Mouse (Mus musculus) T-helper 17 cell (primary cell): ENCODE results near the gene Sdhc.

Source experiments
- in situ Hi-C, 2 experiments: fragments of 300-600 bp; cut with MboI, MseI; formaldehyde crosslinking; loops; 1 replicate in 1 of 2; 2 replicates in 1 of 2; pipeline ENCODE4 v1.15.1; 2025; ENCODE audit warnings: high pct_unique_total_duplicates in 2 of 2

Gene Sdhc

DNA sequence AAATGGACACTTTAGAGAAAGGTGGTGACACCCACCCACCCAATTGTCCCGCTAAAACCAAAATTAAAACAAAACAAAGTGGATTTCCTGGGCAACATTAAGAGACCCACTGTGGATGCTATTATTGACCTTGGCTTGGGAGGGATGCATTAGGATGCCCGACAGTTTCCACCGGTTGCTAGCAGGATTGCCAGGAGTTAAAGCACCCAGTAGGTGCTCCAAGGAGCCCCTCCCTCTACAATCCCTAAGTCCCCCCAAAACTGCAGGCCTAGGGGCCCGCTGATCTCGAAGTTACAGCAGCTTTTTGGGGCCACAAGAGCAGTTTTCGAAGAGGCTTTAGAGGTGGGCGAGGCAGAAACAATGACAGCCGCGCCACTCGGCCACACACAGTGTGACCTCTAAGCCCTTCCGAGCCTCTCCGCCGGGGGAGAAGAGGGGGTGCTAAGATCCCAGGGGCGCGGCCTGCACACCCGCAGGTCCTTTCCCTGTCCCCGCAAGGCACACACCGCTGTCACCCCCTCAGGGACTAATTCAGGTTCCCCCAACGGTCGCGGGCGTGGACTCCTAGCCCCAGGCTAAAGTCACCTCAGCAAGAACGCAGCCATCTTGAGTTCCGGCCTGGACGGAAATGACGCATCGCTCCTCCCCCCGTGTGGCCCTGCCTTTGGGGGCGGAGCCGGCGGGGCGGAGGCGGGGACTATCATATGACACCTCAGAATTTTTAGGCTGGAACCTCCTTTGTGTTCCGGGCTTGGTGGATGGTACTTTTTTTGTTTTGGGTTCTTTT, at the start of gene Sdhc, which contains the start of gene Mpz:
TSS of gene Sdhc (minus strand) at position 630 of the 787 bp plus-strand sequence.
TSS of gene Mpz (plus strand) at position 738 of the 787 bp plus-strand sequence.
- in situ Hi-C loops = no loop called here

DNA sequence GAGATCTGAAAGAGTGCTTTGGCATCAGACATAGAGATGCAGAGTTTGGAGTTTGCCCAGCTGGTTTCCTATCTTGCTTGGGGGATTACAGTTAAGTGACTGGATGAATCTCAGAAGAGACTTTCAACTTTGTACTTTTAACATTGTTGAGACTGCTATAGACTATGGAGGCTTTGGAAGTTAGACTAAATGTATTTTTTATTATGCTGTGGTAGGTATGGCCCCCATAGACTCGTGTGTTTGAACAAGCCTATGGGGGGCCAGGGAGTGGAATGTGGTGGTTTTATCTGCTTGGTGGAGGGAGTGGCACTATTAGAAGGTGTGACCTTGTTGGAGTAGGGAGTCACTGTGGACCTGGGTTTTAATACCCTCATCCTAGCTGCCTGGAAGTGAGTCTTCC, 49.1 kb upstream of the Sdhc start:
- in situ Hi-C loops = no loop called here

GRCm38 (mm10) chr1:171195887-171196397, 45.5 kb upstream of the Sdhc start, which contains the start of gene Pcp4l1:
Gene Pcp4l1, minus strand, starts transcription at chr1:171196268.
- in situ Hi-C loops = no loop called here

- in situ Hi-C loops = no loop called here
Observed at GRCm38 (mm10) chr1:171195046-171195822, 44.8 kb upstream of the Sdhc start.

DNA sequence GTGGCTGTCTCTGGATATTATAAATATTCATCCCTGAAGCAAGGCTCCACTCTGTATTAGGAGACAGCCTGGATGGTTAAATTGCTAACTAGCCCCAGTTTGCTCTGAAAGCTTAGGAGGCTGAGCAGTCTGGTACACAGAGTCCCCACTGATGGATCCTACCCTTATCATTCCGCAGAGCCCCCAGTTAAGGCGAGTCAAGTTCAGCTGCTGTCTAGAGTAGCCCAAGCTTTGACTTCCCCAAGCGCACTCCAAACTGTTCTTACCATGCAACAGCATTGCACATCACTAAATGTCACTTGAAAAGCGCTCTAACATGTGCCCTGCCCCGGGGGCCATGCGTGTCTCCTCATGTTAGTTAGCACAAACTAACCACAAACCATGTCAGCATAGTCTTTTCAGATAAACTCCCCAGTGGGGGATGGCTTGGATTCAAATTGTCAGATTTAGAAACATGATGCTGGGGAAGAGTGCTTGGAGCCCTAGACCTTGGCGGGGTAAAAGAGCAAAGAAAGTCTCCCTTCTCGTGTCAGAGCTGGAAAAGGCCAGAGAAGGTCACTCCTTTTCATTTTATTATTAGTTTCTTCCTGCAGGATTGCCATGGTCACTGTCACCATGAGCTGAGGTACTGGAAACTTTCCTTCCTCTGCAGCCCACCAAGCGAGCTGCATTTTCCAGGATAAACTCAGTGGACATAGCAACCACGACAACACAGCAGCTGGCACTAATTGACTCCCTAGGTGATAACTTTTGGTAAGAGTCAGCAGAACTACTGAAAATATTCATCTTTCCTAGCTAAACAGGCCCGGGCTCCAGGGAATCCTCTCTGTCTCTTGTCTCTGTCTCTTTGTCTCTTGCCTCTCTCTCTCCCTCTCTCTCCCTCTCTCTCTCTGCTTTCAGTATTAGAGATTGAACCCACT, 43.8 kb upstream of the Sdhc start:
- in situ Hi-C loops = no loop called here

- in situ Hi-C loops = no loop called here
Observed at GRCm38 (mm10) chr1:171193093-171193840, 42.9 kb upstream of the Sdhc start.

GRCm38 (mm10) chr1:171192283-171192682, 41.9 kb upstream of the Sdhc start:
- in situ Hi-C loops = no loop called here

DNA sequence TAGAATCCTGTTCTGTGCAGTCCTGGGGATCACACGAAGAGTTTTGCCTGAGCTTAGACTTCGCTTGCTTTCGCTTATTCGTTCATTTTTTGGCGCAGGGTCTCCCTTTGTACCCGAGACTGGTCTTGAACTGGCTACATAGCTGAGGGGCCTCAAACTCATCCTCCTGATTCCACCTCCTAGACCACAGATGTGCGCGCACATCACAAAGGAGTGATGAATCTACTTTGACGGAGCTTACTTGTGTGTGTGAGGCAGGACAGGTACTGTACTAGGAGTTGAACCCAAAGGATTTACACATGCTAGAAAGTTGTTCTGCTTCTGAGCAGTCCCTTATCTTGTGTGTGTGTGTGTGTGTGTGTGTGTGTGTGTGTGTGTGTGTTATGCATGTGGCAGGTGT, 40.4 kb upstream of the Sdhc start:
- in situ Hi-C loops = no loop called here

DNA sequence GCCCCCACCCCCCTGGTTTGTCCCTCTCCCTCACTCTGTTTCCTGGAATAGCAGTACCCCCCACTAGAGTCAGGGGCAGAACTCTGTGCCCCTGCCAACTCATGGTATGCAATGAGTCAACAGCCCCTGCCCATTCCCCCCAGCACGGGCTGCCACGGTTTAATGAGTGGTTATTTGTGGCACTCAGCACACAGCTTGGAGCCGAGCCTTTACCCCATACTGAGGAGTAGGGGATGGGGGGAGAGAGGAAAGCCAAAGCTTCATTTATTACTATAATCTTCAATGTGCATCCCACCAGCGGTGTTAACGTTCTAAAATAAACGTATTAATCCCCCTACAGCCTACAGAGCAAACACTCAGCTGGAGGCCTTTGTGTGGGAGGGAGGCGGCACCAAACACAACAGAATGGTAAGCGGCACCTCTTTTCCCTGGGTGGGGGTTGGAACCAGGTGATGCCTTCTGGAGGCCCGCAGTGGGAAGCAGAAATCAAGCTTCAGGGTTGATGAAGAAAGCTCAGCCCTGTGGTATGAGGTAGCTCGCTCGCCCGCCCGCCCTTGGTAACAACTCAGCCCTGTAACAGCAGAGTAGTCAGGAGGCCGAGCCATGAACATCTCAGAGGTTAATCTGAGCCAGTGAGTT, 39.2 kb upstream of the Sdhc start:
- in situ Hi-C loops = no loop called here

DNA sequence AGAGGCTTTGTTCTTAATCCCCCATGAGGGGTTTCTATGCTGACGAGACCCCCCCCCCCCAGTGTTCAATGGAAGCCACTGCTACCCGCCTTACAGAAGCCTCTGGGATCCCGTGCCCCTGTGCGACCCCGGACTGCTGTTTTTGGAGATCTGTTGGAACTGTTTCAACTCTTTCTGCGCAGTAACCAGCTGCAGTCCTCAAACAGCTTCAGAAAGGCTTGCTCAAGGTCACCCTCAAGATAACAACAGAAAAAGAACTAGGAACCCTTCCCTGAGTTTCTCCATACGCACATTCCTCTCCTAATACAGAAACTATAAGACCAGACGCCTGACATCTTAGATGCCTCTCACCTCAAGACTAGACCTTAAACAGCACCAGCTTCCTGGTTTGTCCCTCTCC, 38.6 kb upstream of the Sdhc start:
- in situ Hi-C loops = no loop called here

DNA sequence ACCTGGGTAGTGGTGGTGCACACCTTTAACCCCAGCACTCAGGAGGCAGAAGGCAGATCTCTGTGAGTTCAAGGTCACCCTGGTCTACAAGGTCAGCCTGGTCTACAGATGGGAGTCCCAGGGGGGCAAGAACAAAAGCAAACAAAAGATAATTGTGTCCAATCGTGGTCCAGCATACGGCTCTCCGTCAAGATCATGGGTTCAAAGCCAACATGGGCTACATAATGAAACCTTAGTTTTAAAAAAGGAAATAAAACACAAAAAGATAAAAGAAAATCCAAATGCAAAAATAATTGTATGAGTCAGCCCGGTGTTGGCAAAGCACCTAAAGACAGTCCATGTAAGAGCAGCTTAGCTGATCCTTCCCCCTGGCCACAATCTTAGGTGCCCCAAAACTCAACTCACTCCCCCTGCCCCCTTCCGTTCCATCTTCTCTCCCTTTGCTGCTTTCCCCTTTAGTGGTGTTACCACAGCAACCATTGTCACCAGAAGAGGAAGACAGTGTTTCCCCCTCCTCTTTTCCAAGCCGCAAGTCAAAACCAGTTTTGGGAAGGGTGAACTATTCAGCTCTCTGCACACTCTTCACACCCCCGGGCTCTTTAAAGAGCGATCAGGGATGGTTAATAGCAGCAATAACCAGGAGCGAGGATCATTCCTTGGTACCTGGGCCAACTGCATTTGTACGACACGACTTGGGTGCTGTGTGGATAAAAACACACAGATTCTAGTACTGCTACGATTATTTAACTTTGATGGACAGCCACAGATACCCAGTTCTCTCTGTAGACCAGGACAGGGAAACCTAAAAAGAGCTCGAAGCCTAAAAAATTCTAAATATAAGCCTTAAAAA, 37.7 kb upstream of the Sdhc start:
- in situ Hi-C loops = no loop called here

DNA sequence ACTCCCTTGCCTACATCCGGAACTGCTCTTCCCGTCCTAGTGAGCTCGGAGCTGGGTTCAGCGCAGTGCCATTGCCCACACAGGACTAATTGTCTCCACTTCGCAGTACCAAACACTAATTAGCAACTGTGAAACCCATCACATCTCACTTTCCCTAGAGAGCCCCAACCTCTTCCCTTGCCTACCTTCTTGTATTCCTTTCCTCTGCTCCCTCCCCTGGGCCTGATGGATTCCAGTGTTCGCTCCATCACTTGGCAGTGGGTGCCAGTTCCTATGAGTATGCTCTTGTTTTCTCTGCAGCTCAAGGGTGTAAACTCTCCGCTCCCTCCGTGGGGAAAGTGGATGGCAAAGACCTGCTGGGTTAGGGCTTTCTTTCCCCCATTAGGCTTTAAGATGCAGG, 35.3 kb upstream of the Sdhc start:
- in situ Hi-C loops = no loop called here

GRCm38 (mm10) chr1:171184314-171184713, 33.9 kb upstream of the Sdhc start:
- in situ Hi-C loops = no loop called here

DNA sequence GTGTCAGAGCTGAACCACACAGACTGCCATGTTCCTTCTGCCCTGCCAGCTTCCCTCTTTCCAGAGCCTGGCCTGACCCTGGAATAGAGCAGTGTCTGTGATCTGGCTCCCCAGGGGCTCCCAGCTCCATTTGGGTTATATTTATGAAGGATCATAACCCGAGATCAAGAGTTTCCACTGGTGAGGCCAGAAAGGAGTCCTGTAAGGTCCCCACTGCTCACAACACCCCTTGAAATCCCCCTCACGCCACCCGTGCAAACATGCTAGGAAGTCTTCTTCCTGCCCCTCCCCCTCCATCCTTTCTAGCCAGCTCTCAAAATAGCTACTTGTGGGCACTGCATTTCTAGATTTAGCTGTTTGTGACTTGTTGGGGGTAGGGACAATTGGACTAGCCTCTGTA, 33.2 kb upstream of the Sdhc start:
- in situ Hi-C loops = no loop called here

DNA sequence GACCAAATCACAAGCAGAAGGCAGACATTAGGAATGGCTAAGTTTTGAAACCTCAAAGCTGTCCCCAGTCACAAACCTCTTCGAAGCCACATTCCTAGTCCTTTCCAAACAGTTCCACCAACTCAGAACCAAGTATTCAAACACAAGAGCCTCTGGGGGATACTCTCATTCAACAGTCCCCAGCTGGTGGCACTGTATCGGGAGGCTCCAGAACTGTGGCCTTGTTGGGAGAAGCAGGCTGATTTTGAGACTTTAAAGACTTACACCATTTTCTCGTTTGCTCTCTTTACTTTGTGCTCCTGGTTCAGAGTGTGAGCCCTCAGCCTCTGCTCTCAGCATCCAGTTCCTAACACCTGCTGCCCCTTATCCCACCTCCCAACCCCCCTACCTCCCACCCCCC, 32.6 kb upstream of the Sdhc start:
- in situ Hi-C loops = no loop called here

GRCm38 (mm10) chr1:171179487-171180171, 29.2 kb upstream of the Sdhc start:
- in situ Hi-C loops = no loop called here

DNA sequence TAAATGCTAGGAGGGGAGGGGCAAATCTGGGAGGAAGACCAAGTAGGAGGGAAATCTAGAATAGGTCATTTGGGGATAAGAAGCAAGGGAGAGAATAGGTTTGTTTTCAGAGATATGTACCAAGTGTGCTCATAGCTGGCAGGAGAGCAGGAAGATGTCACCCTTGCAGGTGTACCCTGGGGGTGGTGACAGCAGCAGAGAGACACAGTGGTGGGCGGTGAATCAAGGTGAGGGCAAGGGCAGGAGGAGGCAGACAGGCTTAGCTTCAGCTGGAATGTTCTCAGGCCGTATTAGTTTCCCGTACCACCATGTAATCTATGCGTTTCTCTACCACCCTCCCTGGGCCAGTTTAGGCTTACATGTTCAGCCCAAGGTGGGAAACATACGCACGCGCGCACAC, 22.4 kb upstream of the Sdhc start:
- in situ Hi-C loops = no loop called here

- in situ Hi-C loops = no loop called here
Observed at GRCm38 (mm10) chr1:171171138-171171537, 20.7 kb upstream of the Sdhc start.

- in situ Hi-C loops = no loop called here
Observed at GRCm38 (mm10) chr1:171169913-171170312, 19.5 kb upstream of the Sdhc start.
